Mouse (Mus musculus) forebrain, embryonic 16.5 days (tissue): ENCODE measurements at regions not wholly inside any gene's neighbourhood (a gene's known extent, or its start where the extent isn't known, plus 50 kb on each side); places are given as distances from the start of the nearest gene placed in this dataset.
A peak's percentile ranks its signal among the peaks of the same experiment; 100 is the strongest.

ENCODE experiments used
- ATAC-seq: fragments of 200-750 bp; cut with Nextera tagmentation; 2 replicates; pipeline ENCODE4 v1.8.0; 2017; ENCODE audit warnings: mild to moderate bottlenecking, moderate library complexity
- H3K27ac ChIP-seq: fragments of 300-500 bp; sonication (generic); 2 replicates; pipeline ENCODE4 v1.5.1; 2014; ENCODE audit warnings: low read length, control low read depth
- H3K27me3 ChIP-seq: fragments of 300-500 bp; sonication (generic); replicated peaks from 2 replicates; pipeline ENCODE4 v1.6.1; 2014; ENCODE audit warnings: low read length; ENCODE audit not compliant: control insufficient read depth, insufficient read depth
- H3K36me3 ChIP-seq: fragments of 300-500 bp; sonication (generic); 2 replicates; pipeline ENCODE4 v1.6.1; 2014; ENCODE audit not compliant: control insufficient read depth, insufficient read depth
- H3K4me1 ChIP-seq: fragments of 300-500 bp; sonication (generic); replicated peaks from 2 replicates; pipeline ENCODE4 v1.6.1; 2014; ENCODE audit warnings: low read length; ENCODE audit not compliant: control insufficient read depth, insufficient read depth
- H3K4me2 ChIP-seq: fragments of 300-500 bp; sonication (generic); 2 replicates; pipeline ENCODE4 v1.6.1; 2014; ENCODE audit warnings: mild to moderate bottlenecking, low read length, control low read depth
- H3K4me3 ChIP-seq: fragments of 300-500 bp; sonication (generic); replicated peaks from 2 replicates; pipeline ENCODE4 v1.5.1; 2014; ENCODE audit warnings: mild to moderate bottlenecking, low read length, control low read depth
- H3K9ac ChIP-seq: fragments of 300-500 bp; sonication (generic); replicated peaks from 2 replicates; pipeline ENCODE4 v1.6.1; 2014; ENCODE audit warnings: low read depth, low read length, control low read depth
- H3K9me3 ChIP-seq: fragments of 300-500 bp; sonication (generic); 2 replicates; pipeline ENCODE4 v1.6.1; 2016; ENCODE audit warnings: low read length; ENCODE audit not compliant: control insufficient read depth
- WGBS: fragments of 180-500 bp; shearing (Covaris S2); extraction: QIAGEN DNeasy Blood & Tissue Kit; methylation state at CpG from one replicate; pipeline ENCODE4 v1.1.7; 2014; 5-methylcytosine and 5-hydroxymethylcytosine counted together

DNA sequence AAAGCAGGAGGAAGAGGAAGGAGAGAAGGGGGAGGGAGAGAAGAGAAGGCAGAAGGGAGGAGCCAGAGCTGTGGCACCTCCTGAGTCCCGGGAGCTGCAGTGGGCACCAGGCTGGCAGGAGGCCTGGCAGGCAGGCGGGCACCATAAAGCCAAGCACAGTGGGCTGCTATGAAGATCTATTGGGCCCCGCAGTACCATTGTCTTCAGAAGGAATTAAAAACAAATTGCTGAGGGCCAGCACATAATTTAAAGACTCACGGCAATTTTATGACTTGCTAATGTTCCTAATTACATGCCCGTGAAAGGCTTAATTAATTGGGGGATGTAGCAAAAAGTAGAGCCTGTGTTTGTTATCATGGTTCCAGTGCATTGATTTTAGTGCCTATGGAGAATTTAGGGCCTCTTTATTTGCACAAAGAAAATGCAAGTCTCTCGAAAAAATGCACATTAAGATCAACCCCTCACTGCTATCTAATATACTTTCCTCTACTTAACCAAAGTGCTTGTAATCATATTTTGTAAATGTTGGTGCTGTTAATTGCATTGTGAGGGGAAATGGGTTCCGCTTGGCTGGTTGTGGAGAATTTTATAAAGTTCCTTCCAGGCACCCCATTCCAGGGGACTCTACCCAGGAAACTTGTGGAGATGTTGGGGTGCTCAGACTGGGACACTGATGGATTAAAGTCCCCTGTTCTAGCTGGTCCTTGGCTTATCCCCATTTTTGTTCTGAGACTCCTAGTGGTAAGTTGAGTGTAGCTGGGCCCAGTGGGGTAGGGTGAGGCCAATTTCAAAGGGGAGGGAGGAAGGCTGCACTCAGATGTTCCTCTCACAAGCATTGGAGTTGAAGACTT, 85.7 kb upstream of the Lhx1 start:
- H3K4me1 ChIP-seq, result peaks cover 4% of the 10 kb centered on the region; the same call in 1 of the 2 replicates
- no peak for ATAC-seq
- H3K27ac ChIP-seq, result no peak overlapping the region
- no peak overlapping the region for H3K4me2 ChIP-seq
- peaks cover 6% of the 10 kb centered on the region for H3K27me3 ChIP-seq
- no peak overlapping the region for H3K4me3 ChIP-seq
- H3K9me3 ChIP-seq, result no peaks in the 10 kb centered on the region
- 25% methylated on average over 7 of the region's 7 CpGs for WGBS
- no peak overlapping the region for H3K9ac ChIP-seq
- H3K36me3 ChIP-seq, result no peaks in the 10 kb centered on the region

DNA sequence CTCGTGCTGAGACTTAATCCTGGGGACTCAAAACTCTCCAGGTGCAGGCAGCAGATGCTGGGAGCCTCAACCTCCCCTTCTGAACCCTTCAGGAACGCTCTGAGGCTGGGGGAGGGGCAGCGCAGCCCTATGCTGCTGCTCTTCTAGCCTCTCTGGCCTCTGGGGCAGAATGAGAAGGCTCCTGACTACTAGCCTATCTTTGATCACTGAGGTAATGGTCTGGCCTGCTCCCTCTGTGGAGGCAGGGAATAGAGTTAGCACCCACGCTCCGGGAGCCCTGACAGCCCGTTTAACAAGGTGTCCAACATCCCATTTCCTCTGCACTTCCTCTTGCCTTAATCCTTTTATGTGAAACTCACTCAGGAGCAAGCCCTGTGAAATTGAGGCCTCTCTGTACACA, 79.4 kb upstream of the Lhx1 start:
- no peak for ATAC-seq
- Histone ChIP-seq H3K27ac (no peak overlapping the region), H3K4me1 (no peaks in the 10 kb centered on the region), H3K4me3 (no peak overlapping the region), H3K36me3 (no peaks in the 10 kb centered on the region), H3K9me3 (no peaks in the 10 kb centered on the region), H3K27me3 (peaks cover 8% of the 10 kb centered on the region), H3K4me2 (no peak overlapping the region), H3K9ac (no peak overlapping the region)
- 3% methylated on average over 6 of the region's 6 CpGs for WGBS

DNA sequence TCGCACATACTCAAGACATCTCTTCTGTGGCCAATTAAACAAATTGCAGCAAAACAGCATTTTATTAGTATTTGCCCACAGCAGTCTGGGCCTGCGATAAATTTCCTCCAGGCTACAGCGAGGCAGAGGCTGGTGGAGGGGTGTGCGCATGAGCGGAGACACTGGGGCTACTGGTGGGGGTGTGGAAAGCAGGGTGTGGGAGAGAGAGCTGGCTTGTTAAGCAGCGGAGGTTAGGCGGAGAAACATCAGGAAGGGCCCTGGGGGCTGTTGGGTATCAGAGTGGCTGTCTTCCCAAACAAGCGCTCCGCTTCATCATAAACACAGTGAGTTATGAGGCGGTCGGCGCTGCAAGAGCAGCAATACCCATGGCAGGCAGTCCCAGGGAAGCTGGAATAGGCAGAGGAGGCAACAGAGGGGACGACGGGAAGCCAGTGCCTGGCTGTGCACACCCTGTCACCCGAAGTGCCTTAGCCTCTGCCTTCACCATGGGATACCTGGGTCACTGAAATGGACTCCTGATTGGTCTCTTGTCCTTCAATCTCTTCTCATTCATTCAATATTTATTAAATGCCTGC, 74.0 kb upstream of the Lhx1 start:
- Histone ChIP-seq H3K27me3 (0 out of 2 replicates have a peak, but pooled peaks cover 8% of the 10 kb centered on the region), H3K4me1 (no peaks in the 10 kb centered on the region; the same call in 1 of the 2 replicates), H3K9ac (no peak overlapping the region), H3K27ac (no peak overlapping the region), H3K4me3 (no peak overlapping the region), H3K4me2 (no peak overlapping the region), H3K36me3 (no peaks in the 10 kb centered on the region), H3K9me3 (no peaks in the 10 kb centered on the region)
- ATAC-seq, result no peak
- WGBS, result 49% methylated on average over 15 of the region's 15 CpGs

DNA sequence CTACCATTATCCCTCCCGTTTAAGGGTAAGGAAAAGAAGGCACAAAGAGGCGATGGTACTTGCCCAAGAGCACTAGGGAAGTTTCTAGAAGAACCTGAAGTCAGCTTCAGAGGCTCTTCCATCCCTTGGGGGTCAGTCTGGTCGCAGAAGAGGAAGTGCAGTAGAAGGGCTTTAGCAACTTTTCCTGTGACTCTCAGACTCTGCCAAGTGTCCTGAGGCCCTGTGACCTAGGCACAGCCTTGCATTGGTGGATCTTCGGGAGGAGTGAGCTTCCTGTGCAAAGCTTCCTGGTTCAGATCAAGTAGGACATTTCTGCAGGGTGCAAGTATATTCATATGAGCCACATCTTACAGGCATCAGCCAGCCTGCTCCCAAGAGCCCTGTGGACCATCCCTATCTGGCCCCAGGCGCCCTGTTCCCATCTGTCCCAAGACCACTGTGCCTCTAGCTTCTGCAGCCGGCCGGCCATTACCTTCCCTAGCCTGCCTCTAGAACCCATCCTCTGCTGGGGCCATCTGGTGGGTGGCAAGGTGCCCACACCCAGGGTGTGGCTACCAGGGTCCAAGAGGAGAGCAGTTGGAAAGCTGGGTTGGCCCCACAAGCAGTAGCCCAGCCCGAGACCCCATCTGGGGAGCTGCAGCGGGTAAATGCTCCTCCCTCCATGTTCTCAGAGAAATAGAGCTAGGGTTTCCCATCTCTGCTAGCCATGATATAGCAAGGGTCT, 72.4 kb upstream of the Lhx1 start:
- 89% methylated on average over 9 of the region's 9 CpGs for WGBS
- no peaks in the 10 kb centered on the region for H3K9me3 ChIP-seq
- H3K36me3 ChIP-seq, result no peaks in the 10 kb centered on the region
- no peak overlapping the region for H3K27ac ChIP-seq
- no peak overlapping the region for H3K4me2 ChIP-seq
- 0 out of 2 replicates have a peak, but pooled peaks cover 6% of the 10 kb centered on the region for H3K27me3 ChIP-seq
- no peak overlapping the region for H3K9ac ChIP-seq
- no peak overlapping the region for H3K4me3 ChIP-seq
- H3K4me1 ChIP-seq, result peaks cover 3% of the 10 kb centered on the region; the same call in 1 of the 2 replicates
- no peak for ATAC-seq

DNA sequence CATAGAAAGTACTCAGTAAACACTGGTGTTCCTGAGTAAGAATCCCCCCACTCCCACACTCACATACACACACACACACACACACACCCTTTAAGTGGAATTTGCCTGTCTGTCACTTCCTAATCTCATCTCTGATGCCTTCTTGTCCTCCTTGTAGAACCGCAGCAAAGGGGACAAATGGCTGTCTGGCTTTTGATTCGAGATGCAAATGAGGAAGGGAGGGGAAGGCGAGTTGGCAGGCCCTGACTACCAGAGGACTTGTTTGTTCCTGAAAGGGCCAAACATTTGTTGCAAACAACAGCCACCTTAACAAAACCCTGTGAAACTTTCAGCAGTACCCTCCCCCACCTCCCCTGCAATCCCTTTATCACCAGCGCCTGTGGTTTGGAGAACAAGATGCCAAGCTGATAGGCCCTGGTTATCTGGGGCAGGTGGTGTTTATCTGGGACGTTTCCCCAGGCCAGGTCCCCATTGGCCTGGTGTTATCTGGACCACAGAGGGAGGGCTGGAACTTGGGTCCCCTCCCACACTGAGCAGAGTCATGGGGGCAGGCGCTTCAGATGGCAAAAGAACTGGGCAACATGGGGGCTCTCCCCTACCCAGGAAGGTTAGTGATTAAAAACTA, 67.5 kb upstream of the Lhx1 start:
- Histone ChIP-seq H3K4me1 (0 out of 2 replicates have a peak, but pooled peaks cover 5% of the 10 kb centered on the region), H3K36me3 (no peaks in the 10 kb centered on the region), H3K9me3 (no peaks in the 10 kb centered on the region), H3K4me3 (no peak overlapping the region), H3K9ac (no peak overlapping the region), H3K27ac (no peak overlapping the region), H3K4me2 (no peak overlapping the region), H3K27me3 (0 out of 2 replicates have a peak, but pooled peaks cover 6% of the 10 kb centered on the region)
- WGBS, result 23% methylated on average over 6 of the region's 6 CpGs
- ATAC-seq, result no peak

DNA sequence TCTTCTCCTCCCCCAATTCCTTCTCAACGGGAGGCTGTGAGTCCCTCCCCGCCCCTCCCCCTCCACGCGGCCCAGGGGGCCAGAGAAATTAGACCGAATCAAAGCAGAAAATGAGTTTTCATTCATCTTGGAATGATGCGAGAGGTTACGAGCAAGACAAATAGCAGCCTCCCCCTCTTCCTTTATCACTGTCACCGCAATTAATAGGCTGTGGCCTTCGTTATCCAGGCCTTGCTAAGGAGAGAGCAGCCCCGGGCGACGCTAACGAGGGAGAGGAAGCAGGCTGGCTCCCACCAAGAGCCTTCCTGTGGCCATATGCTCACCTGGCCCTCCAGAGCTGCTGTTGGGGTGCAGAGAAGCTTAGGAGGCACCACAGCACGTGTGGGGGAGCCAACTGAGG, 61.8 kb upstream of the Lhx1 start:
- H3K4me3 ChIP-seq, result no peak overlapping the region
- H3K36me3 ChIP-seq, result no peaks in the 10 kb centered on the region
- no peak overlapping the region for H3K9ac ChIP-seq
- no peaks in the 10 kb centered on the region for H3K9me3 ChIP-seq
- WGBS, result 11% methylated on average over 14 of the region's 14 CpGs
- H3K4me2 ChIP-seq, result no peak overlapping the region
- ATAC-seq, result no peak
- H3K4me1 ChIP-seq, result 0 out of 2 replicates have a peak, but pooled peaks cover 3% of the 10 kb centered on the region
- H3K27ac ChIP-seq, result no peak overlapping the region
- peaks cover 4% of the 10 kb centered on the region; the same call in 1 of the 2 replicates for H3K27me3 ChIP-seq

DNA sequence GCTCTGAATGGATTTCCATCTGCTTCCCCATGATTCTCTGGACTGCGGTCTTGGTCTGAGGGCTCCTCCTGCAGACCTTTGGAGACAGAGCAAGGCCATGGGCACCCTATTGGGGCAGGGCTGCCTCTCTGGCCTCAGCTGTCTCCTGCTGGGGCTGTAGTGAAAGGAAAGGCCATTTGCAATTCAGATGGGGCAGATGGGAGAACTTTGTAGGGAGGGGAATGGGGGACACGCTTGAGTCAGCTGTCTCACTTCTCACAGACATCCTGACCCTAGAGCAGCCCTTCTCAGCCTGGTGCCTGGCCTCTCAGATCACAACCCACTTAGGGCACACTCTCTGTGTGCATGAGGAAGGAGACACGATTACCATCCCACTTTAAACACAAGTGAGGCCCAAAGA, 60.3 kb upstream of the Lhx1 start:
- Histone ChIP-seq H3K36me3 (no peaks in the 10 kb centered on the region), H3K9me3 (no peaks in the 10 kb centered on the region), H3K4me2 (no peak overlapping the region), H3K4me3 (no peak overlapping the region), H3K9ac (no peak overlapping the region), H3K4me1 (0 out of 2 replicates have a peak, but pooled peaks cover 3% of the 10 kb centered on the region), H3K27ac (no peak overlapping the region), H3K27me3 (peaks cover 7% of the 10 kb centered on the region; the same call in 1 of the 2 replicates)
- WGBS, result 32% methylated on average over 3 of the region's 3 CpGs
- no peak for ATAC-seq

DNA sequence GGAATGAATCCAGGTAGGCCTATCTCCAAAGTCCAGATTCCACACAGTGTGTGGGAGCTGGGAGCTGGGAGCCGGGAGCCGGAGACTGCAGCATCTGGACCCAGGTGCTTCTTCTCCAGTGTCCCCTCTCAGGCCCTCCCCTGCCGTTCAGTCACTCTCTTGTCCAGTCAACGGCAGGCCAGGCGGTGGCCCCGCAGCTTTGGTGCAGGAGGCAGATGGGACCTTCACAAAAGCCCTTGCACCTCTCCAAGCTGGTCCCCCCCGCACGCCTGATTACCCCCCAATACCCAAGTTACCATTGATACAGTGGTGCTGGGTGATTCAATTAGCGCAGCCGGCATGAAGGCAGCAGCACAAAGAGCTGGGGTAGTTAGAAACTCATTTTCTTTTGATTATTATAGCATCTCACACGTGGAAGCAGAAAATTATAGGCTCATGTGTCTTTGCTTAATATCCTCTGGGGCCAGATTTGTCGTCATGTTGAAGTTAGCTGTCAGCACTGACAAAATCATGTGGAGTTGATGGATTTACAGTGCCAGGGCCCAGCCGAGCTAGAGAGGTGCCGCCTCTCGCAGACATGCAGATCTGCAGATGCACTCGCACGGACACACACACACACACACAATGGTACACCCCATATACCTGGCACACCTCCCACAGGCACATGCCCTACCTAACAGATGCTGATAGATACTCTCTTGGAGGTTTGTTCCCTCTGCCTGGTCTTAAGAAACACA, 53.6 kb upstream of the Lhx1 start:
- WGBS, result 14% methylated on average over 17 of the region's 17 CpGs
- Histone ChIP-seq H3K9me3 (no peaks in the 10 kb centered on the region), H3K36me3 (no peaks in the 10 kb centered on the region), H3K9ac (no peak overlapping the region), H3K4me2 (no peak overlapping the region), H3K27me3 (peaks cover 9% of the 10 kb centered on the region), H3K4me3 (no peak overlapping the region), H3K27ac (no peak overlapping the region), H3K4me1 (peaks cover 11% of the 10 kb centered on the region)
- peak; percentile 62; the same call in 1 of the 2 replicates for ATAC-seq
